Mouse (Mus musculus) liver, embryonic 14.5 days (tissue): ENCODE results near the gene BC051019.

Experiments
- CTCF ChIP-seq: IDR thresholded peaks from 2 replicates; pipeline ENCODE4 v1.5.1; 2016; ENCODE audit warnings: antibody characterized with exemption, low read depth, control low read depth
- EP300 ChIP-seq: IDR thresholded peaks from 2 replicates; pipeline ENCODE4 v1.6.1; 2016; ENCODE audit warnings: antibody characterized with exemption, low read depth

- TF ChIP-seq CTCF (no peak), EP300 (no peak)
These were observed 17.4 kb upstream of the BC051019 start for GRCm38 (mm10) chr7:109741060-109741459.
